Mouse (Mus musculus) lung, postnatal 14 days (tissue): ENCODE data around the gene Polg2.
A peak's percentile ranks its signal among the peaks of the same experiment; 100 is the strongest.
"Not testable (repeated sequence)": the region's sequence is repeated elsewhere in the genome, so short reads cannot be mapped to it uniquely, and the experiment has no call there.

Source experiments
- DNase-seq: peaks from one replicate; pipeline ENCODE4 v3.0.0; 2021

The Polg2 gene

GRCm38 (mm10) chr11:106788775-106789459 lies 9.6 kb upstream of the Polg2 start, which contains the start of the genes Ddx5 and Cep95:
TSS of gene Ddx5 (minus strand) at chr11:106789185.
TSS of gene Cep95 (plus strand) at chr11:106789252.
- DNase-seq: peak; percentile 98

GRCm38 (mm10) chr11:106788026-106788774 lies 8.9 kb upstream of the Polg2 start:
- DNase-seq: peak; percentile 100

GRCm38 (mm10) chr11:106787131-106788025 lies 8.0 kb upstream of the Polg2 start:
- peak; percentile 95 for DNase-seq

GRCm38 (mm10) chr11:106785043-106785442 lies 5.7 kb upstream of the Polg2 start:
- DNase-seq: no peak

- DNase-seq: no peak
These were observed 5.1 kb upstream of the Polg2 start for GRCm38 (mm10) chr11:106784476-106784875.

GRCm38 (mm10) chr11:106782841-106783764 lies 3.8 kb upstream of the Polg2 start:
- DNase-seq: no peak

GRCm38 (mm10) chr11:106782271-106782670 lies 2.9 kb upstream of the Polg2 start:
- not testable (repeated sequence) for DNase-seq

- DNase-seq: no peak
These were observed 1.4 kb upstream of the Polg2 start for GRCm38 (mm10) chr11:106780590-106781220.

GRCm38 (mm10) chr11:106780089-106780425 lies 720 bp upstream of the Polg2 start:
- no peak for DNase-seq

GRCm38 (mm10) chr11:106778589-106779387 lies 549 bp downstream of the Polg2 start:
- no peak for DNase-seq

- DNase-seq: no peak
These were observed 1.2 kb downstream of the Polg2 start for GRCm38 (mm10) chr11:106778132-106778531.

- no peak for DNase-seq
These were observed 1.9 kb downstream of the Polg2 start for GRCm38 (mm10) chr11:106777395-106777794.

GRCm38 (mm10) chr11:106776960-106777359 lies 2.4 kb downstream of the Polg2 start:
- peak; percentile 35 for DNase-seq

GRCm38 (mm10) chr11:106773061-106773460 lies 6.3 kb downstream of the Polg2 start:
- DNase-seq: no peak

GRCm38 (mm10) chr11:106770195-106770974 lies 9.0 kb downstream of the Polg2 start:
- DNase-seq: no peak

GRCm38 (mm10) chr11:106767516-106767915 lies 11.8 kb downstream of the Polg2 start:
- DNase-seq: no peak

GRCm38 (mm10) chr11:106766611-106767162 lies 12.7 kb downstream of the Polg2 start:
- no peak for DNase-seq

GRCm38 (mm10) chr11:106762800-106763185 lies 16.5 kb downstream of the Polg2 start:
- DNase-seq: no peak

- DNase-seq: peak; percentile 23
These were observed 17.1 kb downstream of the Polg2 start for GRCm38 (mm10) chr11:106762139-106762799.
